Mouse (Mus musculus) brain, embryonic 14.5 days (tissue): Measurements from ENCODE around the gene Usp9x.

ENCODE experiments used
- CTCF ChIP-seq: fragments of 200-500 bp; IDR thresholded peaks from 2 replicates; pipeline ENCODE4 v1.5.1; 2012; ENCODE audit warnings: inconsistent platforms, mild to moderate bottlenecking, moderate library complexity, borderline replicate concordance; ENCODE audit not compliant: insufficient read depth, insufficient read length; ENCODE audit errors: extremely low read depth
- POLR2A ChIP-seq: fragments of 200-500 bp; IDR thresholded peaks from 2 replicates; pipeline ENCODE4 v1.6.1; 2012; ENCODE audit warnings: mild to moderate bottlenecking, inconsistent platforms, borderline replicate concordance; ENCODE audit not compliant: poor library complexity, insufficient read depth, insufficient read length, severe bottlenecking; ENCODE audit errors: extremely low read depth

DNA sequence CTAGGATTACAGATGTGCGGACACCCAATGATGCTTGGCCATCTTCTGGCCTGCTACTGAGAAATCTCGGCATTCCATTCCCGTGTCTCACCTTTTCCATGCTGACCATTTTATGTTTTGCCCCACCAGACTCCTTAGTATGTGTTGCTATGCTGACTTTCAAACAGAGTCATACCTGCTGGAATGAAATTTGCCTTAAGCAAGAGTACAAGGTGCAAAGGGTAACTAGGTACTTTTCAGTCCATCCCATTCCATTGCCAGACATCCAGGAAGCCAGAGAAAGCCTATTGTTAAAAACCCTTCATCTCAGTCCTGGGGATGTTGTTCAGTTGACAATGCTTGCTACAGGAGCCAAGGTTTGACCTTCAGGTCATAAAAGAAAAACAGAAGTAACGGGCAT, 43.1 kb upstream of the Usp9x start:
- TF ChIP-seq POLR2A (no peak), CTCF (no peak)
